21 mouse cellular contexts compared by ENCODE assay signal in genomic region chr8:48126954-48127353, GRCm38 (mm10). TPM values are rescaled to one million over a fixed set of nuclear protein-coding genes. Genes with fewer than 3 reads are reported as not detected.
A peak's percentile ranks its signal among the peaks of the same experiment; 100 is the strongest.
DNase-seq lines count a peak whose midpoint lies in the region; ATAC-seq and TF ChIP-seq lines count a peak whose summit lies in the region.
"Had no signal": no experiment of that assay in that cellular context is flagged by ENCODE, and none has a peak within 500 bp of the region (broad histone marks: within the 10 kb centered on the region; RNA-seq: fewer than 3 reads in every experiment).

No protein-coding gene starts in this region.

- intact Hi-C loops in heart, postnatal 36 days (cut with DNase I): no loop called here

- H3K4me2 ChIP-seq in heart, embryonic 12.5 days: no peak overlapping the region
- H3K4me2 ChIP-seq in kidney, postnatal 0 days (ENCODE audit: low read length): no peak overlapping the region
- H3K4me2 ChIP-seq in neural tube, embryonic 13.5 days: no peak overlapping the region
- H3K4me2 ChIP-seq: forebrain, embryonic 12.5 days; heart, embryonic 11.5 days; limb, embryonic 13.5 days; liver, embryonic 11.5 days; lung, embryonic 15.5 days had no signal

- H3K27ac ChIP-seq in heart, embryonic 12.5 days (ENCODE audit: poor library complexity, severe bottlenecking): no peak overlapping the region
- peak overlapping the region; percentile 25 for H3K27ac ChIP-seq in kidney, postnatal 0 days
- H3K27ac ChIP-seq in neural tube, embryonic 13.5 days (replicated peaks): peak overlapping the region; percentile 18
- H3K27ac ChIP-seq: forebrain, embryonic 12.5 days; limb, embryonic 13.5 days; lung, embryonic 15.5 days had no signal

- no peaks in the 10 kb centered on the region for H3K9me3 ChIP-seq in heart, embryonic 12.5 days (replicated peaks)
- H3K9me3 ChIP-seq in kidney, postnatal 0 days (replicated peaks; ENCODE audit: low read length): no peaks in the 10 kb centered on the region
- no peaks in the 10 kb centered on the region for H3K9me3 ChIP-seq in neural tube, embryonic 13.5 days
- H3K9me3 ChIP-seq: forebrain, embryonic 12.5 days; limb, embryonic 13.5 days; lung, embryonic 15.5 days had no signal

- 83% methylated on average over 13 of the region's 13 CpGs for WGBS in heart, embryonic 12.5 days
- 33% methylated on average over 13 of the region's 13 CpGs for whole genome bisulfite sequencing in kidney, postnatal 0 days
- WGBS in neural tube, embryonic 13.5 days: 79% methylated on average over 13 of the region's 13 CpGs

- H3K4me3 ChIP-seq in heart, embryonic 12.5 days: no peak overlapping the region
- H3K4me3 ChIP-seq in kidney, postnatal 0 days (replicated peaks; ENCODE audit: low read depth, low read length): no peak overlapping the region
- no peak overlapping the region for H3K4me3 ChIP-seq in neural tube, embryonic 13.5 days
- H3K4me3 ChIP-seq: erythroblast, embryonic 14.5 days; forebrain, embryonic 12.5 days; limb, embryonic 13.5 days; lung, embryonic 15.5 days had no signal

- DNase-seq in heart, postnatal 36 days: no peak
- DNase-seq in kidney, postnatal 0 days (ENCODE audit: low spot score): peak; percentile 62
- DNase-seq in kidney, adult 18-20 months: no peak
- no peak for DNase-seq in neural tube, embryonic 10.5 days (ENCODE audit: extremely low spot score, low spot score)
- DNase-seq in kidney, postnatal 14 days: peak; percentile 11
- no peak for DNase-seq in adrenal gland, postnatal 10 days
- DNase-seq: adrenal gland, postnatal 36 days; cerebellum, adult 18-20 months; cerebellum, postnatal 10 days; gastrocnemius, postnatal 25 days; heart, adult 18-20 months; right cerebral cortex, postnatal 14 days; thymus, postnatal 4 days had no signal

- H3K4me1 ChIP-seq in heart, embryonic 12.5 days (replicated peaks): peaks cover 6% of the 10 kb centered on the region; the same call in 1 of the 2 replicates
- H3K4me1 ChIP-seq in kidney, postnatal 0 days (replicated peaks; ENCODE audit: insufficient read depth, low read length): 0 out of 2 replicates have a peak, but pooled peaks cover 7% of the 10 kb centered on the region
- peaks cover 20% of the 10 kb centered on the region for H3K4me1 ChIP-seq in neural tube, embryonic 13.5 days (replicated peaks)
- H3K4me1 ChIP-seq: lung, embryonic 15.5 days had no signal

- no peak for TF ChIP-seq CTCF in kidney, postnatal 0 days (IDR thresholded peaks at IDR 0.05; ENCODE audit: low read depth)

- H3K36me3 ChIP-seq in heart, embryonic 12.5 days: peaks cover 25% of the 10 kb centered on the region
- H3K36me3 ChIP-seq in kidney, postnatal 0 days (ENCODE audit: insufficient read depth, low read length): no peaks in the 10 kb centered on the region
- H3K36me3 ChIP-seq in neural tube, embryonic 13.5 days: no peaks in the 10 kb centered on the region

- no peaks in the 10 kb centered on the region for H3K27me3 ChIP-seq in heart, embryonic 12.5 days (replicated peaks)
- no peaks in the 10 kb centered on the region for H3K27me3 ChIP-seq in kidney, postnatal 0 days (ENCODE audit: insufficient read depth, low read length)
- H3K27me3 ChIP-seq in neural tube, embryonic 13.5 days: no peaks in the 10 kb centered on the region
- H3K27me3 ChIP-seq: forebrain, embryonic 12.5 days; limb, embryonic 13.5 days; lung, embryonic 15.5 days had no signal

- ATAC-seq in heart, embryonic 12.5 days (ENCODE audit: insufficient number of reproducible peaks, low FRiP score): peak; percentile 36; the same call in 1 of the 2 replicates
- ATAC-seq in kidney, postnatal 0 days (replicated peaks; ENCODE audit: low FRiP score, low read depth): peak; percentile 81
- ATAC-seq in neural tube, embryonic 13.5 days (ENCODE audit: low read depth): no peak

- no peak overlapping the region for H3K9ac ChIP-seq in heart, embryonic 12.5 days
- no peak overlapping the region for H3K9ac ChIP-seq in kidney, postnatal 0 days (ENCODE audit: low read depth, low read length)
- H3K9ac ChIP-seq in neural tube, embryonic 13.5 days: no peak overlapping the region
- H3K9ac ChIP-seq: forebrain, embryonic 12.5 days; limb, embryonic 13.5 days; lung, embryonic 15.5 days had no signal

RNA-seq across cellular contexts. Expression of gene Dctd, which starts 28.1 kb away (rescaled TPM):
- 35.5 and 36.6 TPM in 2 replicates for polyA plus RNA-seq in heart, embryonic 12.5 days (2016; fragmentation: Nextera tagmentation; extraction: Ambion mirVana)
- total RNA-seq in heart, postnatal 36 days (2021): 1 to 10 TPM in 1 of 2 experiments, under 1 TPM in 1; 0.43 to 1.2 TPM
- polyA plus RNA-seq in kidney, postnatal 0 days (2015; fragmentation: Nextera tagmentation; extraction: Ambion mirVana): 17.4 and 18.0 TPM in 2 replicates
- 10.4 and 10.6 TPM in 2 replicates for polyA plus RNA-seq in neural tube, embryonic 13.5 days (2015; fragmentation: Nextera tagmentation; extraction: Ambion mirVana)
- total RNA-seq in adrenal gland, postnatal 10 days (2021): 10 to 100 TPM in 1 of 2 experiments, 1 to 10 TPM in 1; 7.3 to 12.3 TPM
- polyA plus RNA-seq: erythroblast, embryonic 14.5 days had no signal

Comparison
In these comparisons a context has a peak if more than half of its experiments do, and no peak if none do; other contexts are left out.
1. DNase-seq: peak in kidney, postnatal 0 days (single experiment) and kidney, postnatal 14 days (single experiment); none in heart, postnatal 36 days (0 of 2), kidney, adult 18-20 months (single experiment), neural tube, embryonic 10.5 days (single experiment) and adrenal gland, postnatal 10 days (single experiment).